Mouse (Mus musculus): ENCODE measurements around the gene Fam214b. TPM values are rescaled to one million over a fixed set of nuclear protein-coding genes. Genes with fewer than 3 reads are reported as not detected.

The Fam214b gene
- polyA plus RNA-seq, 1 experiment, result 27.6 TPM

DNA sequence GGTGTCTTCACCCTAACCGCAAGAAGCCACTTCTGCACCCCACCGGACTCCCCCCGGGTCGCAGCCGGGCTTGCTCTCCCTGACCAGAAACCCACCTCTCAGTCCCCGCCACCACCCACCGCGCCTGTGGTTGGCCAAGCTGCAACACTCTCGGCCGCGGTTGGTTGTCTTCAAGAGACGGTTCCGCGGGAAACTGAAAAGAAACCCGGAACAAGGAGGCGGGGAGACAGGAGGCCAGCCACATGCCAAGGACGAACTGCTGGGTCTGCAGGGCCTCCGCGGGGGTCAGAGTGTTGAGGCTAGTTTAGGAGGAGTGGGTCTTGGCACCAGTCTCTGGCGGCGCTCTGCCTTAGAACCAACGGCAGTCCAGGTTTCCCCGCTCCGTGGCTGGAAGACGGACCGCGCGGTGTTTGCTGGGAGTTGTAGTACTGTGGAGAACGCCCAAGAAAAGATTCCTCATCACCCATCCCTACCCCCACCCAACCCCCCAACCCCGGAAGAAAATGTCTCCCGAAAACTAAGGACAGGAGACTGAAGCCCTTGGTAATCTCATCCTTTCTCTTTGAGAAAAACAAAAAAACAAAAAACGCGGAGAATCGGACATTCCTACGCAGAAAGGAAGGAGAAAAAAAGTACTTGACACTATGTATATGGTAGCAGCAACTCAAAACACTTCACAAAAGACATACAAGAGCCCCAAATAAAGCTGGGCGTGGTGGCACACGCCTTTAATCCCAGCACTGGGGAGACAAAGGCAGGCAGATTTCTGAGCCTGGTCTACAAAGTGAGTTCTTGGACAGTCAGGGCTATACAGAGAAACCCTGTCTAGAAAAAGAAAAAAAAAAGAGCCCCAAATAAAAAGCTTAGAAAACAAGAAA lies 35.6 kb downstream of the Fam214b start, which contains the start of gene Fancg:
Gene Fancg, minus strand, starts transcription at position 346 of the 878 bp plus-strand sequence.
- DNase-seq (ENCODE audit: low read depth), result peak; percentile 52

DNA sequence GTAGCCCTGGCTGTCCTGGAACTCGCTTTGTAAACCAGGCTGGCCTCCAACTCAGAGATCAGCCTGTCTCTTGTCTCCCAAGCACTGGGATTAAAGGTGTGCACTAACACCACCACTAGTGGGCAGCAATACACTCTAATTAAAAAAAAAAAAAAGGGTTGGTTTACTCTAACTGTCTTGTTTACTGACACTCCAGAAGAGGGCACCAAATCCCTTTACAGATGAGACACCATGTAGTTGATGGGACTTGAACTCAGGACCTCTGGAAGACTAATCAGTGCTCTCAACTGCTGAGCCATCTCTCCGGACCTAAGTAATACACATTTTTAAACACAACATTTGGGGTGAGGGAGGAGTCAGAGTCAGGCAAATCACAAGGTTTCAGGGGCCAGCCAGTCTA lies 40.3 kb downstream of the Fam214b start:
- no peak for DNase-seq (ENCODE audit: low read depth)

DNA sequence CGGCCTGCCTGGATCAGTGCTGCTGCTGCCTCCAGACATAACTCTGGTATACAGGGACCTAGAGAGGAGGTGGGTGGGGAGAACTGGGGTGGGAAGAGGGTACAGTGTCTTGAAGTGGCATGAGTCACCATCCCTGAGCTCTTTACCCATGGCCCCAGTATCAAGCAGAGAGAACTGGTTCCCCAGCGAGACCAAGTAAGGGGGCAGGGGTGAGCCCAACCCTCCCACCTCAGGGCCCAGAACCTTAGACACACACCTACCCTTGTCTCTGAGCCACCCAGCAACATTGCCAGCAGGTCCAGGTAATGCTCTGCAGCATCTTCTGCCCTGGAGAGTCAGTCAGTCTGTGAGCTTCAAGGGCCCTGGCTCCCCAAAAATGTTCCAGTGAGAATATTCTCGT lies 41.1 kb downstream of the Fam214b start:
- no peak for DNase-seq (ENCODE audit: low read depth)

DNA sequence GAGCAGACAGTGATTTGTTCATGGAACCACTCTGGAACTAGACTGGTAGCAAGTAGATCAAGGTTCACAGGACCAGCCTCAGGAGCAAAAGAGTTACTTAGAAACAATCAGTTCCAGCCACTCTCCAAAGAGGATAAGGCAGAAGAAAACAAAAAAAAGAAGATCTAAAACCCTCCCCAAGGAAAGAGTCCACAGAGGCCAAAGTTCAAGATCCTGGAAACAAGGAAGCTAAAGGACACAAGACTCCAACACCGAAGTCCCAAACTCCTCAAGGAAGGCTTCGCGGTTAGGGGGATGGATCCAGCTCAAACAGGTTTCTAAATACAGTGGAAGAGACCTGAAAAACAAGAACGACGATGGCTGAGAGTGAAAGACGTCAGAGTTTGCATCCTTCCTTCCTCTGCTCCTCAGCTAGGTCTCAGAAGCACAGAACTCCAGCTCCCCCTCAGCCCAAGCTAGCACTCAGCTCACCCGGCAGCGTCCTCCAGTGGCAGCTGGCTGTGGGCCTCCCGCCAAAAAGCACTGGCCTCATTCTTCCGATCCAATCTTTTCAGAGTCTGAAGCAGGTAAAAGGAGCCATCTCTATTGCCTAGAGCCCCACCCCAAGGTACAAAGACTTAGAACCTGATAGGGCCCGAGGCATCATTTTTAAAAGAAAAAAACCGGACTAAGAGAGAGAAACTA lies 43.1 kb downstream of the Fam214b start:
- no peak for DNase-seq (ENCODE audit: low read depth)

DNA sequence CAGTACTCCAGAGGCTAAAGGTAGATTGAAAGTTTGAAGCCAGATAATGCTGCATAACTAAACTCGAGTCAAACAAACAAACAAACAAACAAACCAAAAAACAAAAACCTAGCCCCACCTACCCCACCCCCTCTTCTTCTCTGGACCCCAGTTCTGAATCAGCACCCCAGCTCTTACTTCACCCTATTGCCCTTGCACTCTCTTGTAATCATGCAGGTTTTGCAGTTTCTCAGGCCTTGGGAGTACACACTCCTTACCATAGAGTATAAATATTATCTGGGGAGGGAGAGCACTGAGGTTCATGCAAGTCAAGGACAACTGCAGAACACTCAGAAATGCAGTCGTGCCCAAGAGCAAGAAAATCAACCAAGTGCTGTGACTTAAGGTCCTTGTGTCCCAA lies 44.7 kb downstream of the Fam214b start:
- no peak for DNase-seq (ENCODE audit: low read depth)

DNA sequence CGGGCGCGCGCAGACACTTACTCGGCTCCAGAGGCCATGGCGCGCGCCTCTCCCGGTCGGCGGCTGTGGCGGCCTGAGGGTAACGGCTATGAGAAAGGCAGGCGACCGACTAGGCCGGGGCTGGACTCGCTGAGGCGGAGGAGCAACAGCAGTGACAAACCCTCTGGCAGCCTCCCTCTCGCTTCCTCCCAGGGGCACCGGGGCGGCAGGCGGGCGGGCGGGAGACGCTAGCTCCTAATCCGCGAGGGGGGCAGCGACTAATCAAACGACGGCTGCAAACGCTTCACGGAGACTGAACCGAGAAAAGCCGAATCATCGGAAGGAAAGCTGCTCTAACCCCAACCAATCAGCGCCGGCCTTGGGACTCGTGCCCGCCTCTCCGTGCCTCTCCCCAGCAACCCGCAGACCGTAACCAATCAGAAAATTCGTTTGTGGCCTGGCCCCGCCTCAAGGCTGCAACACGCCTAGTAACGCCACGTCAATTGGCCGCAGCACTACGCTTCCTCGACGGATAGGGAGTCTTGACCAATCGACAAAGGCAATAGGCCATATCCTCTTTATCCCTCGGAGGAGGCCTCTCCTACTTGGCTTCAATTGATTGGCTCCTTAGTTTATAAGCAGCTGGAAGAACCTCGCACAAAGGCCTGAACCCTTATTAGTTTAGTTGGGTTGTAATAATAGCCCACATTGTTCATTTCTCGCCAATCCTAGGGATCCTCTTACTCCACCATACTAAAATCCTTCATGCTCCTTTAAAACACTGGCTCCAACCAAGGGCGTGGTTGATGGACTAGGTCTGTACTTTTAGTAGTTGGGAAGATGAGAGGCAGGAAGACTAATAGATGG lies 45.7 kb downstream of the Fam214b start, which contains the start of gene Vcp:
Gene Vcp, minus strand, starts transcription at position 367 of the 846 bp plus-strand sequence.
- DNase-seq (ENCODE audit: low read depth), result peak; percentile 95

DNA sequence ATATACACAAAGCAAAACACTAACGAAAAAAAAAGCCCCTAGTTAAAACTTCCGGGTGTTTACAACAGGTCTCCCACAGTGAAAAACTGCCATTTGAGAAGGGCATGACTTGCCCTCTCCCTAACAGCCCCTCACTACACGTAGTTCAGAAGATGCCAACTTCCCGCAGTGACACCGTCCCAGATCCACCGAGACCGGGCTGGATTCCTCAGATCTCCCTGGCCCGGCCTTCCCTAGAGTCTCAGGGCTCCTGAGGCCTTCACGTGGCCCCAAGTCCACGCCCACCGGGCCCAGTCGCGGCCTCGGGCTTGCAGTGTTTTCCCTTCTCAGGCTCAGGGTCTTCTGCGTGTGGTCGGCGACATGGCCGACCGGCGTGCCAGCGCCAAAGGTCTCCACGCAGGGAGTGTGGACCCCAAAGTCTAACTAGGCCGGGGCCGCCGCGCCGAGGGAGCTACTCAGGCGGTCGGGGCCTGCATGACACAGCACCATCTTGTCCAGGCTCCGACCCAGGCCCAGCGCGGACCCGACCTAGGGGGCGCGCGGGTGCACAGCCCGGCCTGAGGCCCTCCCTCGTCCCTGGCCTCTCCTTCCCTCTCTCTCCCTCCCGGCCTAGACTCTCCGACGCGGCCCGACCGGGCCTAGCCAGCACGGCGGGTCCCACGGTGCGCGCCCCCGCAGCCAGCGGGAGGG lies 46.4 kb downstream of the Fam214b start:
- no peak for DNase-seq (ENCODE audit: low read depth)

DNA sequence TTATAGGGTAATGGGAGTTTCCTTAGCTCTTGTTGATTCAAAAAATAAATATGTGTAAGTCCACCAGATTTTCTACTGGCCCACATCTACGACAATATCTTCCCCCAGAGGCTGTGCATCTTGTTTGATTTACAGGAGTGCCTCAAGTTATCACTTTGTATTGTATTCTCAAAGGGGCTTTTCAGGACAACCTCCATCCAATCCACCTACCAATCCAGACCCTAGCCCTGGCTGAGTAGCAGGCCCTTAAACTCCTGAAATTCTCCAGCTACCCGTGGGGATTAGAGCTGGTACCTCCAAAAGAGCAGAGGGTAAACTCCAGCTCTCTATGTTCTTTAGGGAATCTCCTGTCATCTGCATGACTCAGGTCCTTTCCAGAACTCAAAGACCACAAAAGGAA lies 48.0 kb downstream of the Fam214b start:
- no peak for DNase-seq (ENCODE audit: low read depth)

DNA sequence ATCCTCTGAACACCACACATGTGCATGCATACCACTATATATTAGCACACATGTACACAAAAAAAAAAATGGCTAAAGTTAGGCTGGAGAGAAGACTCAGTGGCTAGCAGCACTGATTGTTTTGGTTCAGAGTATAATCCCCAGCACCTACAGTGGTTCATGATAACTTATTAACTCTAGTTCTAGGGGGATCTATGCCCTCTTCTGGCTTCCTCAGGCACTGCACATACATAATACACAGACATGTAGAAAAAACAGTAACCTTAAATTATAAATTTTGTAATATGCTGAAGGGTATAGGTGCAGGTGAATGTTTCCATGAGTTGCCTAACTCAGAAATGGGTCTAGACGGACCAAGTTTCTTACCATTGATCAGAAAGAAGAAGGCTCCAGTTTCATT lies 57.7 kb downstream of the Fam214b start:
- DNase-seq (ENCODE audit: low read depth), result no peak

Other genes with a start within 250 kb of the Fam214b start
- 0.04 TPM in 2 replicates for gene Fam205a1, start 192.3 kb downstream of the Fam214b start, polyA plus RNA-seq (2012; rRNA removed)
- gene Gm12394, start 189.4 kb downstream of the Fam214b start, polyA plus RNA-seq (2012; rRNA removed), result 0.03 and 0.04 TPM in 2 replicates
- 0.54 and 0.86 TPM in 2 replicates for gene Fam205c, start 172.0 kb downstream of the Fam214b start, polyA plus RNA-seq (2012; rRNA removed)
- 0.94 and 1.6 TPM in 2 replicates for gene Phf24, start 129.6 kb downstream of the Fam214b start, polyA plus RNA-seq (2012; rRNA removed)
- gene Dnajb5, start 96.4 kb downstream of the Fam214b start, polyA plus RNA-seq (2012; rRNA removed), result 11.1 and 12.7 TPM in 2 replicates
- gene 1700022I11Rik, start 76.6 kb downstream of the Fam214b start, polyA plus RNA-seq (2012; rRNA removed), result 0.22 TPM in 1 of 2 replicates, not detected in the other
- 142 and 179 TPM in 2 replicates for gene Vcp, start 45.7 kb downstream of the Fam214b start, polyA plus RNA-seq (2012; rRNA removed)
- gene Fancg, start 35.7 kb downstream of the Fam214b start, polyA plus RNA-seq (2012; rRNA removed), result 10.8 and 13.5 TPM in 2 replicates
- gene Pigo, start 20.4 kb downstream of the Fam214b start, polyA plus RNA-seq (2012; rRNA removed), result 18.0 and 24.3 TPM in 2 replicates
- gene Stoml2, start 14.5 kb downstream of the Fam214b start, polyA plus RNA-seq (2012; rRNA removed), result 68.2 and 103 TPM in 2 replicates
- gene Unc13b, start 12.7 kb upstream of the Fam214b start, polyA plus RNA-seq (2012; rRNA removed), result 22.1 and 22.4 TPM in 2 replicates
- 0.95 and 1.3 TPM in 2 replicates for gene Atp8b5, start 220.9 kb upstream of the Fam214b start, polyA plus RNA-seq (2012; rRNA removed)